Mouse (Mus musculus) hindbrain, embryonic 15.5 days (tissue): ENCODE measurements around the gene Gm21970. TPM values are rescaled to one million over a fixed set of nuclear protein-coding genes. Genes with fewer than 3 reads are reported as not detected.

Experiments
- ATAC-seq: fragments of 200-750 bp; cut with Nextera tagmentation; 2 replicates; pipeline ENCODE4 v1.8.0; 2017; ENCODE audit warnings: low read depth, moderate number of reproducible peaks, moderate TSS enrichment; ENCODE audit not compliant: low FRiP score
- H3K27ac ChIP-seq: fragments of 300-500 bp; sonication (generic); replicated peaks from 2 replicates; pipeline ENCODE4 v1.5.1; 2015; ENCODE audit warnings: mild to moderate bottlenecking, inconsistent platforms
- H3K27me3 ChIP-seq: fragments of 300-500 bp; sonication (generic); 2 replicates; pipeline ENCODE4 v1.6.1; 2015; ENCODE audit warnings: control low read depth, inconsistent platforms
- H3K36me3 ChIP-seq: fragments of 300-500 bp; sonication (generic); 2 replicates; pipeline ENCODE4 v1.6.1; 2015; ENCODE audit warnings: control low read depth, inconsistent platforms
- H3K4me1 ChIP-seq: fragments of 300-500 bp; sonication (generic); replicated peaks from 2 replicates; pipeline ENCODE4 v1.6.1; 2015; ENCODE audit warnings: control low read depth, inconsistent platforms
- H3K4me2 ChIP-seq: fragments of 300-500 bp; sonication (generic); 2 replicates; pipeline ENCODE4 v1.6.1; 2015; ENCODE audit warnings: moderate library complexity, mild to moderate bottlenecking, inconsistent platforms
- H3K4me3 ChIP-seq: fragments of 300-500 bp; sonication (generic); 2 replicates; pipeline ENCODE4 v1.5.1; 2015; ENCODE audit warnings: mild to moderate bottlenecking, inconsistent platforms
- H3K9ac ChIP-seq: fragments of 300-500 bp; sonication (generic); 2 replicates; pipeline ENCODE4 v1.6.1; 2015; ENCODE audit warnings: inconsistent platforms
- H3K9me3 ChIP-seq: fragments of 300-500 bp; sonication (generic); 2 replicates; pipeline ENCODE4 v1.6.1; 2016; ENCODE audit warnings: control low read depth, inconsistent platforms
- WGBS: fragments of 180-500 bp; shearing (Covaris S2); methylation state at CpG from one replicate; pipeline ENCODE4 v1.1.7; 2015; 5-methylcytosine and 5-hydroxymethylcytosine counted together
- polyA plus RNA-seq: library from polyadenylated mRNA; unstranded; fragments of >200 nt; fragmentation: Nextera tagmentation; extraction: Ambion mirVana; gene quantifications from 2 replicates; pipeline ENCODE4 v1.2.1, GENCODE M21; 2015

Gm21970 gene
- polyA plus RNA-seq, 1 experiment from 2014 or later = not detected

- Histone ChIP-seq H3K9ac (no peak overlapping the region), H3K27ac (no peak overlapping the region), H3K36me3 (peaks cover 26% of the 10 kb centered on the region), H3K4me3 (no peak overlapping the region), H3K4me1 (no peaks in the 10 kb centered on the region), H3K4me2 (no peak overlapping the region), H3K9me3 (no peaks in the 10 kb centered on the region), H3K27me3 (no peaks in the 10 kb centered on the region)
- ATAC-seq = no peak
- WGBS = 86% methylated on average over 10 of the region's 10 CpGs
Observed at GRCm38 (mm10) chr16:91386419-91387120, 5.0 kb upstream of the Gm21970 start.

- no peak overlapping the region for H3K4me2 ChIP-seq
- peaks cover 30% of the 10 kb centered on the region for H3K36me3 ChIP-seq
- H3K27ac ChIP-seq = no peak overlapping the region
- H3K9me3 ChIP-seq = no peaks in the 10 kb centered on the region
- H3K27me3 ChIP-seq = no peaks in the 10 kb centered on the region
- no peak overlapping the region for H3K4me3 ChIP-seq
- H3K9ac ChIP-seq = no peak overlapping the region
- ATAC-seq = no peak
- no peaks in the 10 kb centered on the region for H3K4me1 ChIP-seq
- WGBS = 86% methylated on average over 3 of the region's 3 CpGs
Observed at GRCm38 (mm10) chr16:91387121-91387486, 4.4 kb upstream of the Gm21970 start.

- no peaks in the 10 kb centered on the region for H3K27me3 ChIP-seq
- no peak overlapping the region for H3K4me3 ChIP-seq
- 90% methylated on average over 4 of the region's 4 CpGs for WGBS
- H3K27ac ChIP-seq = no peak overlapping the region
- H3K4me1 ChIP-seq = no peaks in the 10 kb centered on the region
- peaks cover 37% of the 10 kb centered on the region for H3K36me3 ChIP-seq
- ATAC-seq = no peak
- no peak overlapping the region for H3K4me2 ChIP-seq
- no peak overlapping the region for H3K9ac ChIP-seq
- no peaks in the 10 kb centered on the region for H3K9me3 ChIP-seq
Observed at GRCm38 (mm10) chr16:91390100-91390499, 1.4 kb upstream of the Gm21970 start.

- peaks cover 24% of the 10 kb centered on the region for H3K36me3 ChIP-seq
- no peaks in the 10 kb centered on the region for H3K4me1 ChIP-seq
- no peak for ATAC-seq
- 81% methylated on average over 4 of the region's 4 CpGs for WGBS
- no peaks in the 10 kb centered on the region for H3K27me3 ChIP-seq
- no peak overlapping the region for H3K27ac ChIP-seq
- no peak overlapping the region for H3K9ac ChIP-seq
- no peak overlapping the region for H3K4me2 ChIP-seq
- H3K9me3 ChIP-seq = no peaks in the 10 kb centered on the region
- no peak overlapping the region for H3K4me3 ChIP-seq
Observed at GRCm38 (mm10) chr16:91394826-91395410, 3.4 kb downstream of the Gm21970 start.

GRCm38 (mm10) chr16:91395633-91396392 is 4.3 kb downstream of the Gm21970 start:
- no peak overlapping the region for H3K4me3 ChIP-seq
- H3K4me2 ChIP-seq = no peak overlapping the region
- 66% methylated on average over 8 of the region's 8 CpGs for WGBS
- H3K27ac ChIP-seq = no peak overlapping the region
- no peaks in the 10 kb centered on the region for H3K4me1 ChIP-seq
- no peaks in the 10 kb centered on the region for H3K27me3 ChIP-seq
- no peak overlapping the region for H3K9ac ChIP-seq
- no peaks in the 10 kb centered on the region for H3K9me3 ChIP-seq
- peaks cover 24% of the 10 kb centered on the region for H3K36me3 ChIP-seq
- ATAC-seq = no peak

- H3K4me2 ChIP-seq = no peak overlapping the region
- H3K27me3 ChIP-seq = no peaks in the 10 kb centered on the region
- ATAC-seq = no peak
- peaks cover 17% of the 10 kb centered on the region for H3K36me3 ChIP-seq
- WGBS = 76% methylated on average over 10 of the region's 10 CpGs
- H3K9ac ChIP-seq = no peak overlapping the region
- no peak overlapping the region for H3K4me3 ChIP-seq
- no peaks in the 10 kb centered on the region for H3K9me3 ChIP-seq
- no peaks in the 10 kb centered on the region for H3K4me1 ChIP-seq
- H3K27ac ChIP-seq = no peak overlapping the region
Observed at GRCm38 (mm10) chr16:91396844-91397537, 5.5 kb downstream of the Gm21970 start.

GRCm38 (mm10) chr16:91398030-91398429 is 6.5 kb downstream of the Gm21970 start:
- H3K36me3 ChIP-seq = peaks cover 9% of the 10 kb centered on the region; the same call in 1 of the 2 replicates
- H3K4me3 ChIP-seq = no peak overlapping the region
- no peak overlapping the region for H3K9ac ChIP-seq
- no peaks in the 10 kb centered on the region for H3K27me3 ChIP-seq
- H3K27ac ChIP-seq = no peak overlapping the region
- no peak overlapping the region for H3K4me2 ChIP-seq
- H3K4me1 ChIP-seq = no peaks in the 10 kb centered on the region
- no peaks in the 10 kb centered on the region for H3K9me3 ChIP-seq
- 91% methylated on average over 12 of the region's 12 CpGs for WGBS
- no peak for ATAC-seq

- Histone ChIP-seq H3K9me3 (no peaks in the 10 kb centered on the region), H3K4me2 (no peak overlapping the region), H3K27me3 (no peaks in the 10 kb centered on the region), H3K9ac (no peak overlapping the region), H3K36me3 (peaks cover 3% of the 10 kb centered on the region; the same call in 1 of the 2 replicates), H3K27ac (no peak overlapping the region), H3K4me1 (no peaks in the 10 kb centered on the region), H3K4me3 (no peak overlapping the region)
- no peak for ATAC-seq
- 95% methylated on average over 7 of the region's 7 CpGs for WGBS
Observed at GRCm38 (mm10) chr16:91398944-91399343, 7.4 kb downstream of the Gm21970 start.

- Histone ChIP-seq H3K9me3 (no peaks in the 10 kb centered on the region), H3K27me3 (no peaks in the 10 kb centered on the region), H3K9ac (no peak overlapping the region), H3K36me3 (peaks cover 7% of the 10 kb centered on the region; the same call in 1 of the 2 replicates), H3K4me3 (no peak overlapping the region), H3K4me2 (no peak overlapping the region), H3K4me1 (peaks cover 12% of the 10 kb centered on the region), H3K27ac (no peak overlapping the region)
- ATAC-seq = no peak
- 84% methylated on average over 6 of the region's 6 CpGs for WGBS
Observed at GRCm38 (mm10) chr16:91401569-91402165, 10.1 kb downstream of the Gm21970 start.

GRCm38 (mm10) chr16:91403784-91404183 is 12.3 kb downstream of the Gm21970 start:
- WGBS = 76% methylated on average over 9 of the region's 9 CpGs
- ATAC-seq = no peak
- H3K27ac ChIP-seq = no peak overlapping the region

GRCm38 (mm10) chr16:91404187-91404586 is 12.7 kb downstream of the Gm21970 start:
- no peaks in the 10 kb centered on the region for H3K9me3 ChIP-seq
- no peaks in the 10 kb centered on the region for H3K27me3 ChIP-seq
- H3K36me3 ChIP-seq = peaks cover 7% of the 10 kb centered on the region; the same call in 1 of the 2 replicates
- H3K4me2 ChIP-seq = no peak overlapping the region
- ATAC-seq = no peak
- no peak overlapping the region for H3K9ac ChIP-seq
- no peak overlapping the region for H3K4me3 ChIP-seq
- H3K4me1 ChIP-seq = peaks cover 15% of the 10 kb centered on the region
- no peak overlapping the region for H3K27ac ChIP-seq
- 95% methylated on average over 8 of the region's 8 CpGs for WGBS

More at GRCm38 (mm10) chr16:91403784-91404183, 12.3 kb downstream of the Gm21970 start:
- Histone ChIP-seq H3K4me2 (no peak overlapping the region), H3K27me3 (no peaks in the 10 kb centered on the region), H3K9ac (no peak overlapping the region), H3K9me3 (no peaks in the 10 kb centered on the region), H3K4me1 (peaks cover 15% of the 10 kb centered on the region), H3K36me3 (peaks cover 7% of the 10 kb centered on the region; the same call in 1 of the 2 replicates), H3K4me3 (no peak overlapping the region)
